Mouse (Mus musculus) mouse trophoblast stem cell (cell line): Measurements from ENCODE around the gene Scaper.

Source experiments
- in situ Hi-C, 2 experiments: fragments of 300-500 bp; cut with MseI, MboI; formaldehyde crosslinking; loops; 2 replicates in 1 of 2; 3 replicates in 1 of 2; pipeline ENCODE4 v1.15.1; 2025

The Scaper gene

GRCm38 (mm10) chr9:55540888-55541287 is 397.0 kb downstream of the Scaper start:
- in situ Hi-C loops: no loop called here

DNA sequence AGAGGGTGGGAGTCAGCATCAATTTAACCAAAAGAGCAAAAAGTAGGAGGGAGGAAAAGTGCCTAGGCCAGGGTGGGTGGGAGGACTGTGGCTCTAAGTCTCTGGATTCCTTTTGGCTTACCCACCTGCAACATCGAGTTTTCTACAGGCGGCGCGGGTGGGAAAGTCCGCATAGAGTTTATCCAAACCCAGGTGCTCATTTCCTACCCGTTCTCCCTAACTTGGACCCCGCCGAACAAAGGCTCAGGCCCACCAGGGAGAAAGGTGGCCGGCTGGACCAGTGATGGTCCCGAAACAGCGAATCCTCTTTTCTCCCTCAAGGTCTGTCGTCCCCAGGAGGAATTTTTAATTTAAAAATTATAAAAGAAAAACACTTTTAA is 397.5 kb downstream of the Scaper start:
- in situ Hi-C loops: no loop called here

DNA sequence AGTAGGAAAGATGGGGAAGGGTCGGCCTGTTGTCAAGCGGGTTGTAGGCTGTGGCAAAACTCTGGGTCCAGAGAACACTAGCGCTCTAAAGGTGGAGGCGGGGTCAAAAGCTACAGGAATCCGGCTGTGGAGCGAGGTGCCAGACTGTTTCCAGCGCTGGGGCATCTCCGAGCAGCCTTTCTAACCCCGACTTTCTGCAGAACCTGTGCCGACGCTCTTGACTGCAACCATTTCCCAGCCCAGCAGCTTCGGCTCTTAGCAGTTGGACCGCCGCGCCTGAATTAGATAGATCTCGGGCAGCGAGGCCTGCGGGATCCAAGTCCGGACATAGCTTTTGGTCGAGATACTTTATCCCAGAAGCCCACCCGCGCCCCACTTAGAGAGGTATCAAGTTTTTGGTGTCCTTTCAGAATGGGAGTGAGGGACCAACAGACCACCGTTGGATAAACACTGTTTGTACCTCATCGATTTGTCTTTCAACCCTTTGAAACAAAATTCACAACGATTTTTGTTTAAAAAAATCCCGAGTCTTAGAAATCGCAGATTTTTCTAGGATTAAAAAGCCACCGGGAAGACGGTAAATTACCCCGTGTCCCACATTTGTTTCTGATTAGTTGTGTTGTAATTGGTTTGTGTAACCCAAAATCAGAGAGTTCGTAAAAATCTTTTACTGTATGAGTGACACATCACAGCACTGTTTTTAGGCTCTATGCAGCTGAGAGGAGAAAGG is 398.1 kb downstream of the Scaper start:
- in situ Hi-C loops: no loop called here

DNA sequence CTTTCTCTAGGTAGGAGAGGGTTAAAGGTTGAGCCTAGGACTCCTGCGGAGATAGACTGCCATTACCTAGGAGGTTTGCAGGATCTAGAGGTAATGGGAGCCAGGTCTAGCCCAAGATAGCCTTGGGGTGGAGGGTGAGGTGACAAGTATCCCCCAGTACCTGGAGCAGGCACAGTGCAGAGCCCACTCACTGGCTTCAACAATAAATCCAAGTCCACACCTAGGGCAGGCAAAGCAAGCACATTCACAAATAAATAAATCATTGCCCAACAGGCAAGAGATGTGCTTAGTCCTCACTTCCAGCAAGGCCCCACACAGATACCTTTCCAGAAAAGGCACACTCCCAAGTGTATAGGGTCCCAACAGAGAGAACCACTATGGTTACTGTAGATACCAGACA is 398.9 kb downstream of the Scaper start:
- in situ Hi-C loops: no loop called here

DNA sequence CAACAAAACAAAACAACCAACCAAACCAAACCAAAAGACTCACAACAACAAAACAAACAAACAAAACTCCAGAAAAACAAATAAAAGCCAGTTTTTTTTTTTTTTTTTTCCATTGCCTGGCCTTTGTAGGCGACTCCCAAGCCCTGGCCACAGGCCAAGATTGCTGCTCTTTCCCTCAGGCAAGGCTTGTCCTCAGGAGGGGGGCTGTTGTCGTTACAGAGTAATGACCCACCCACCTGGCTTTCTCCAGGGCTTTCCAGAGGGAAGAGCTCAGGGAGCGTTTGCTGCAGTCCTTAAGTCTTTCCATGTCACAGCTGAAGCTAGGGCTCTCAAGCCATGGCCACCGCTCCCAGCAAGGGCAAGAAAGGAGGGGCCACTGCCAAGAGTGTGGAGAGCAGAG is 399.5 kb downstream of the Scaper start, which contains the start of gene Isl2:
TSS of gene Isl2 (plus strand) at position 296 of the 400 bp plus-strand sequence.
- in situ Hi-C loops: no loop called here

DNA sequence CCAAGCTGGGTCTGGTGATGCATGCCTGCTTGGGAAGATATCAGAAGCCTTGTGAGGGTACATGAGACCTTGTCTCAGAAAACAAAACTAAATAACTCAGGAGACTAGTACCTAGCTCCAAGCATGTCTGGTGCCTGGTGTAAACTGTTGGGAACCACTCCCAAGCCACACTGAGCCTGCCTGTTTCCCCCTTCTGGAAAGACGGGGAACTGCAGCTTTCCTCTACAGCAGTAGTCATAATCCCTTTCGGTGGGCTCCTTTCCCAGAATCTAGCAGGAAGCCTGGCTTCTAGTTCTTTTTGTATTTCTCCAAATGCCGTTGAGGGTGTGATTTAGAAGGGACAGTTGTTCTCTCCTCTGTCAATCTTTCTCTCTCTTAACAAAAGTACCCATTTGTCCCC is 402.0 kb downstream of the Scaper start:
- in situ Hi-C loops: no loop called here

- in situ Hi-C loops: loop anchor here (5.0 to 10.0 kb wide), 2 partner anchors 98 to 101 kb away; no protein-coding TSS in a partner anchor
Observed at GRCm38 (mm10) chr9:55525716-55526115, 412.2 kb downstream of the Scaper start.

GRCm38 (mm10) chr9:55512027-55512543 is 425.8 kb downstream of the Scaper start, which contains the start of gene Etfa:
TSS of gene Etfa (minus strand) at chr9:55512243.
- in situ Hi-C loops: no loop called here

DNA sequence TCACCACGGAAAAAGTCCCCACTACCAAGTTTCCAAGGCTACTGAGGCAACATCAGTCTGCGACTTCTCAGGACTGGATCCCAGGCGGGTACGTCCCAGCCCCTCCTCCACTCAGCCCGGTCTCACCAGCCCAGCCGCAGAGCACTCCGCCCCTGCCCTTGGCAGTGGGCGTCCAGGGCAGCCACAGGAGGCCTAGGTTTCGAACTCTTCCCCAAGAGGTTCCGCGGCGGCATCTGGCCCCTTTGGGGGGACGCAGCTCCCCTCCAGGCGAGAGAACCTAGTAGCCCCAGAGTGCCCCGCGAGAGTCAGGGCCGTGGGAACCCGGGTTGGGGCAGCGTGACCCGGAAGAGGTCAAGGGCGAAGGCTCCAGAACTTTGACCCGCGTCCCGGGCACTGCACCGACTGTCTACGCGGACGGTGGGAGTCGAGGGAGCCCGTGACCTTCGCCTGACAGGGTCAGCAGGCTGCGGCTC is 426.4 kb downstream of the Scaper start:
- in situ Hi-C loops: no loop called here

DNA sequence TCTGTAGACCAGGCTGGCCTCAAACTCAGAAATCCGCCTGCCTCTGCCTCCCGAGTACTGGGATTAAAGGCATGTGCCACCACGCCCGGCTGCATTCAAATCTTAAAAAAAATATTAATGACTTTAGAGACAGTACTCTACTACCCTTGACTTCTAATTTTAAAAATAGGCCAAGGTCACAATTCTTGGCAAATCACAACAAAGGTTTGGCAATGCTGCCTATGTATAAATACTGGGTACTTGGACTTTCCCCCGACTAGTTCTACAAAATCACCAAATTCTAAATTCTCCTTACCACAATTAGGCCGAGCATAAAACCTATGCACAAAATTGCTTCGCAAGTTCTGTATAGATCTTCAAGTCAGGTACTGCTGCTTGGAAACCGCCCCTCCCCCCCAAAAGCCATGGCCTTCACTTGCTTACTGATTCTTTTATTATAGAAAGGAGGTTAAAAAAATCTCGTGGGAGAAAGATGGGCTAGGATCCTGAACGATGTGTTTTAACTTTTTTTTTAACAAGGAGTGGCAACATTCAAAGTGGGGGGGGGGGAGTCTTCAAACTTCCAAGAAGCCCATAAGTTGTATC is 427.2 kb downstream of the Scaper start:
- in situ Hi-C loops: no loop called here

GRCm38 (mm10) chr9:55509731-55510130 is 428.2 kb downstream of the Scaper start:
- in situ Hi-C loops: no loop called here

- in situ Hi-C loops: no loop called here
Observed at GRCm38 (mm10) chr9:55508701-55509100, 429.2 kb downstream of the Scaper start.

DNA sequence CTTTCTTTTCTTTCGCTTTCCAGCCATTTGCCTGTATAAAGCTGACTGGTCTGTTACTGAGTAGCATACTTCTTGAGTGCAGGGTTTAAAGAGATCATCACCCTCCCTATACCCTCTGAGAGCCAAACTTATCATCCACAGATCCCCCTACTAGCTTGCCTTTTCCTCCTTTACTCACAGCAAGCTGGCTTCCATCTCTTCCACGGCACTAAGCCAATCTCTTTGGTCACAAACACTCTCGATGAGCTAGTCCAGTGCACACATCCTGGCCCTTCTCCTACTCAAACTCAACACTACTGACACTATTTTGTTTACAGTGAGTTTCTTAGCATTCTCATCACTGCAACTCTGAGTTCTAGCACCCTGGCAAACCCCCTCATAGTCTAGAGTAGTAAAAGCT is 430.0 kb downstream of the Scaper start:
- in situ Hi-C loops: no loop called here
